Mouse (Mus musculus) heart, adult 2 months (tissue): ENCODE results near the gene Rarb. TPM values are rescaled to one million over a fixed set of nuclear protein-coding genes. Genes with fewer than 3 reads are reported as not detected.

ENCODE experiments used
- DNase-seq, 2 experiments: peaks; one replicate each; pipeline ENCODE4 v3.0.0; 2021
- H3K27ac ChIP-seq: fragments of 200-600 bp; 2 replicates; pipeline ENCODE4 v1.8.1; 2022
- H3K27me3 ChIP-seq: fragments of 200-500 bp; 2 replicates; pipeline ENCODE4 v1.6.1; 2012; ENCODE audit warnings: mild to moderate bottlenecking, low read length, inconsistent platforms, mixed read lengths; ENCODE audit not compliant: control insufficient read depth, insufficient read depth
- H3K36me3 ChIP-seq: fragments of 200-500 bp; 2 replicates; pipeline ENCODE4 v1.6.1; 2012; ENCODE audit warnings: low read length, inconsistent platforms; ENCODE audit not compliant: control insufficient read depth, insufficient read depth
- H3K4me1 ChIP-seq: fragments of 200-500 bp; 2 replicates; pipeline ENCODE4 v1.6.1; 2011; ENCODE audit warnings: low read length; ENCODE audit not compliant: control insufficient read depth, insufficient read depth
- H3K4me3 ChIP-seq: fragments of 200-600 bp; 2 replicates; pipeline ENCODE4 v1.8.1; 2022
- H3K79me2 ChIP-seq: fragments of 200-500 bp; replicated peaks from 2 replicates; pipeline ENCODE4 v1.6.1; 2012; ENCODE audit warnings: mild to moderate bottlenecking, inconsistent platforms, low read length, moderate library complexity, mixed read lengths; ENCODE audit not compliant: control insufficient read depth, insufficient read depth
- H3K9ac ChIP-seq: fragments of 200-500 bp; 2 replicates; pipeline ENCODE4 v1.6.1; 2012; ENCODE audit warnings: low read depth, mild to moderate bottlenecking, control low read depth, inconsistent platforms, low read length, mixed read lengths
- CTCF ChIP-seq: fragments of 200-600 bp; IDR thresholded peaks from 2 replicates; pipeline ENCODE4 v1.8.1; 2022; ENCODE audit warnings: antibody characterized with exemption, mild to moderate bottlenecking, moderate library complexity
- EP300 ChIP-seq: fragments of 200-500 bp; IDR thresholded peaks from 2 replicates; pipeline ENCODE4 v1.6.1; 2011; ENCODE audit warnings: low read depth, low read length, control low read depth; ENCODE audit not compliant: insufficient read depth
- POLR2A ChIP-seq: fragments of 200-500 bp; IDR thresholded peaks from 2 replicates; pipeline ENCODE4 v1.6.1; 2011; ENCODE audit warnings: mild to moderate bottlenecking, low read depth, low read length, control low read depth; ENCODE audit not compliant: insufficient read depth
- WGBS: fragments of 180-500 bp; shearing (Covaris S2); methylation state at CpG from one replicate; pipeline ENCODE4 v1.1.7; 2018; 5-methylcytosine and 5-hydroxymethylcytosine counted together
- intact Hi-C: fragments of 180-260 bp; cut with DNase I; formaldehyde crosslinking; loops from one replicate; pipeline ENCODE4 v1.15.1; 2025
- polyA plus RNA-seq: library from polyadenylated mRNA; depleted of rRNA; stranded (reverse); fragments of >200 nt; gene quantifications from 2 replicates; pipeline ENCODE4 v1.2.3, GENCODE M21; 2012
- total RNA-seq, 2 experiments: library from RNA; stranded (reverse); gene quantifications; 2 replicates each; pipeline ENCODE4 v1.2.3; 2021

The Rarb gene
- total and polyA plus RNA-seq, 3 experiments: 8.1 to 21.0 (median 17.3) TPM

- no peak for DNase-seq
- Histone ChIP-seq H3K27ac (no peak overlapping the region), H3K4me3 (no peak overlapping the region), H3K79me2 (no peaks in the 10 kb centered on the region), H3K9ac (no peak overlapping the region), H3K36me3 (no peaks in the 10 kb centered on the region), H3K4me1 (no peaks in the 10 kb centered on the region), H3K27me3 (no peaks in the 10 kb centered on the region)
- WGBS: 92% methylated on average over 1 of the region's 1 CpGs
- TF ChIP-seq EP300: no peak
- intact Hi-C loops: no loop called here
Observed at GRCm38 (mm10) chr14:16815096-16815741, 3.7 kb downstream of the Rarb start.

- Histone ChIP-seq H3K27ac (no peak overlapping the region), H3K4me3 (no peak overlapping the region), H3K79me2 (no peaks in the 10 kb centered on the region), H3K36me3 (no peaks in the 10 kb centered on the region), H3K27me3 (no peaks in the 10 kb centered on the region), H3K4me1 (no peaks in the 10 kb centered on the region), H3K9ac (no peak overlapping the region)
- WGBS: 47% methylated on average over 3 of the region's 3 CpGs
- TF ChIP-seq EP300 (no peak), CTCF (no peak), POLR2A (no peak)
- DNase-seq: no peak
- intact Hi-C loops: no loop called here
Observed at GRCm38 (mm10) chr14:16806155-16806554, 12.8 kb downstream of the Rarb start.

- Histone ChIP-seq H3K27ac (no peak overlapping the region), H3K79me2 (no peaks in the 10 kb centered on the region), H3K27me3 (no peaks in the 10 kb centered on the region), H3K4me1 (no peaks in the 10 kb centered on the region), H3K9ac (no peak overlapping the region), H3K36me3 (no peaks in the 10 kb centered on the region), H3K4me3 (no peak overlapping the region)
- intact Hi-C loops: no loop called here
- TF ChIP-seq CTCF (no peak), EP300 (no peak), POLR2A (no peak)
- DNase-seq: no peak
- 82% methylated on average over 1 of the region's 1 CpGs for WGBS
Observed at GRCm38 (mm10) chr14:16790161-16790560, 28.8 kb downstream of the Rarb start.

- intact Hi-C loops: no loop called here
- H3K36me3 ChIP-seq: no peaks in the 10 kb centered on the region
- no peaks in the 10 kb centered on the region for H3K4me1 ChIP-seq
- H3K4me3 ChIP-seq: no peak overlapping the region
- no peak overlapping the region for H3K9ac ChIP-seq
- no peaks in the 10 kb centered on the region for H3K79me2 ChIP-seq
- no peaks in the 10 kb centered on the region for H3K27me3 ChIP-seq
- WGBS: 87% methylated on average over 5 of the region's 5 CpGs
- no peak for DNase-seq
- TF ChIP-seq EP300: no peak
- no peak for TF ChIP-seq POLR2A
- H3K27ac ChIP-seq: no peak overlapping the region
Observed at GRCm38 (mm10) chr14:16781942-16782541, 36.9 kb downstream of the Rarb start.

- H3K27me3 ChIP-seq: no peaks in the 10 kb centered on the region
- intact Hi-C loops: no loop called here
- H3K9ac ChIP-seq: no peak overlapping the region
- DNase-seq: no peak
- H3K4me1 ChIP-seq: no peaks in the 10 kb centered on the region
- H3K79me2 ChIP-seq: no peaks in the 10 kb centered on the region
- no peak for TF ChIP-seq CTCF
- TF ChIP-seq POLR2A: no peak
- no peak for TF ChIP-seq EP300
- no peak overlapping the region for H3K4me3 ChIP-seq
- H3K27ac ChIP-seq: no peak overlapping the region
- no peaks in the 10 kb centered on the region for H3K36me3 ChIP-seq
- WGBS: 76% methylated on average over 2 of the region's 2 CpGs
Observed at GRCm38 (mm10) chr14:16776723-16777381, 42.1 kb downstream of the Rarb start.

- Histone ChIP-seq H3K27me3 (no peaks in the 10 kb centered on the region), H3K27ac (no peak overlapping the region), H3K36me3 (no peaks in the 10 kb centered on the region), H3K9ac (no peak overlapping the region), H3K79me2 (no peaks in the 10 kb centered on the region), H3K4me3 (no peak overlapping the region), H3K4me1 (no peaks in the 10 kb centered on the region)
- WGBS: 51% methylated on average over 3 of the region's 3 CpGs
- no peak for DNase-seq
- intact Hi-C loops: no loop called here
- no peak for TF ChIP-seq EP300
- no peak for TF ChIP-seq POLR2A
- no peak for TF ChIP-seq CTCF
Observed at GRCm38 (mm10) chr14:16772927-16773326, 46.0 kb downstream of the Rarb start.
